Mouse (Mus musculus) olfactory bulb, adult 2 months (tissue): ENCODE measurements around the gene Cyp27a1. TPM values are rescaled to one million over a fixed set of nuclear protein-coding genes. Genes with fewer than 3 reads are reported as not detected.

ENCODE experiments used
- H3K27ac ChIP-seq: fragments of 200-500 bp; 2 replicates; pipeline ENCODE4 v1.5.1; 2012; ENCODE audit warnings: low read depth, low read length; ENCODE audit not compliant: insufficient read depth
- H3K4me1 ChIP-seq: fragments of 200-500 bp; 2 replicates; pipeline ENCODE4 v1.6.1; 2012; ENCODE audit warnings: low read length; ENCODE audit not compliant: control insufficient read depth, insufficient read depth
- H3K4me3 ChIP-seq: fragments of 200-500 bp; 2 replicates; pipeline ENCODE4 v1.5.1; 2012; ENCODE audit warnings: mild to moderate bottlenecking, low read depth, low read length, moderate library complexity; ENCODE audit not compliant: insufficient read depth
- CTCF ChIP-seq: fragments of 200-500 bp; IDR thresholded peaks from 2 replicates; pipeline ENCODE4 v1.5.1; 2012; ENCODE audit warnings: low read depth, mild to moderate bottlenecking, low read length, moderate library complexity; ENCODE audit not compliant: insufficient read depth
- POLR2A ChIP-seq: fragments of 200-500 bp; IDR thresholded peaks from 2 replicates; pipeline ENCODE4 v1.6.1; 2012; ENCODE audit warnings: mild to moderate bottlenecking, low read depth, low read length, moderate library complexity; ENCODE audit not compliant: insufficient read depth
- WGBS: fragments of 180-500 bp; shearing (Covaris S2); methylation state at CpG from one replicate; pipeline ENCODE4 v1.1.7; 2018; 5-methylcytosine and 5-hydroxymethylcytosine counted together
- polyA plus RNA-seq: library from polyadenylated mRNA; stranded (reverse); fragments of >200 nt; gene quantifications from 2 replicates; pipeline ENCODE4 v1.2.4, GENCODE M21; 2012; ENCODE audit warnings: low replicate concordance; ENCODE audit not compliant: missing spikeins, insufficient read depth, insufficient read length

Gene Cyp27a1
- polyA plus RNA-seq, 1 experiment, result not detected

- no peak for TF ChIP-seq CTCF
- TF ChIP-seq POLR2A, result no peak
- Histone ChIP-seq H3K4me1 (no peaks in the 10 kb centered on the region), H3K4me3 (no peak overlapping the region), H3K27ac (no peak overlapping the region)
- WGBS, result 95% methylated on average over 6 of the region's 6 CpGs
Measured at GRCm38 (mm10) chr1:74697416-74697815, 16.0 kb upstream of the Cyp27a1 start.

GRCm38 (mm10) chr1:74698353-74698752, 15.0 kb upstream of the Cyp27a1 start:
- Histone ChIP-seq H3K4me1 (no peaks in the 10 kb centered on the region), H3K27ac (no peak overlapping the region), H3K4me3 (no peak overlapping the region)
- WGBS, result 96% methylated on average over 1 of the region's 1 CpGs
- TF ChIP-seq POLR2A (no peak), CTCF (no peak)

GRCm38 (mm10) chr1:74698791-74699190, 14.6 kb upstream of the Cyp27a1 start:
- H3K27ac ChIP-seq, result no peak overlapping the region
- H3K4me3 ChIP-seq, result no peak overlapping the region
- no peaks in the 10 kb centered on the region for H3K4me1 ChIP-seq
- WGBS, result 93% methylated on average over 1 of the region's 1 CpGs
- TF ChIP-seq POLR2A, result no peak
- no peak for TF ChIP-seq CTCF

GRCm38 (mm10) chr1:74702142-74702553, 11.2 kb upstream of the Cyp27a1 start:
- H3K4me3 ChIP-seq, result no peak overlapping the region
- no peak overlapping the region for H3K27ac ChIP-seq
- no peaks in the 10 kb centered on the region for H3K4me1 ChIP-seq
- 91% methylated on average over 6 of the region's 6 CpGs for WGBS
- TF ChIP-seq CTCF, result no peak
- no peak for TF ChIP-seq POLR2A

GRCm38 (mm10) chr1:74704156-74704555, 9.2 kb upstream of the Cyp27a1 start:
- no peak for TF ChIP-seq CTCF
- no peak for TF ChIP-seq POLR2A
- no peak overlapping the region for H3K4me3 ChIP-seq
- 57% methylated on average over 3 of the region's 3 CpGs for WGBS
- no peaks in the 10 kb centered on the region for H3K4me1 ChIP-seq
- no peak overlapping the region for H3K27ac ChIP-seq

- H3K4me3 ChIP-seq, result no peak overlapping the region
- 86% methylated on average over 5 of the region's 5 CpGs for WGBS
- TF ChIP-seq POLR2A, result no peak
- no peak for TF ChIP-seq CTCF
Measured at GRCm38 (mm10) chr1:74705016-74705415, 8.4 kb upstream of the Cyp27a1 start.

GRCm38 (mm10) chr1:74709566-74709965, 3.8 kb upstream of the Cyp27a1 start:
- Histone ChIP-seq H3K27ac (no peak overlapping the region), H3K4me1 (peaks cover 11% of the 10 kb centered on the region), H3K4me3 (no peak overlapping the region)
- TF ChIP-seq CTCF (no peak), POLR2A (no peak)
- WGBS, result 50% methylated on average over 6 of the region's 6 CpGs

More at GRCm38 (mm10) chr1:74705016-74705415, 8.4 kb upstream of the Cyp27a1 start:
- no peaks in the 10 kb centered on the region for H3K4me1 ChIP-seq
- H3K27ac ChIP-seq, result no peak overlapping the region

GRCm38 (mm10) chr1:74712046-74712445, 1.3 kb upstream of the Cyp27a1 start:
- peaks cover 11% of the 10 kb centered on the region for H3K4me1 ChIP-seq
- WGBS, result 75% methylated on average over 4 of the region's 4 CpGs
- H3K4me3 ChIP-seq, result no peak overlapping the region
- TF ChIP-seq CTCF (no peak), POLR2A (no peak)
- no peak overlapping the region for H3K27ac ChIP-seq

GRCm38 (mm10) chr1:74712461-74713098, 794 bp upstream of the Cyp27a1 start:
- H3K27ac ChIP-seq, result no peak overlapping the region
- TF ChIP-seq CTCF (no peak), POLR2A (no peak)
- H3K4me1 ChIP-seq, result peaks cover 11% of the 10 kb centered on the region
- 64% methylated on average over 5 of the region's 5 CpGs for WGBS
- no peak overlapping the region for H3K4me3 ChIP-seq
